Comparison of ENCODE assay signal across 8 mouse cellular contexts in genomic region chr4:133633332-133634042, GRCm38 (mm10). TPM values are rescaled to one million over a fixed set of nuclear protein-coding genes. Genes with fewer than 3 reads are reported as not detected.
A peak's percentile ranks its signal among the peaks of the same experiment; 100 is the strongest.
DNase-seq lines count a peak whose midpoint lies in the region; ATAC-seq and TF ChIP-seq lines count a peak whose summit lies in the region.

No protein-coding gene starts in this region.

- DNase-seq in CD4-positive, CD25-positive, alpha-beta regulatory T cell, adult 2 months (ENCODE audit: low read depth, low spot score) = peak; percentile 94
- DNase-seq in c-Kit-negative CD71-positive TER-119-positive erythroid progenitor cells, embryonic 14.5 days (ENCODE audit: low read depth, low spot score) = peak; percentile 53
- DNase-seq in forebrain, embryonic 10.5 days (ENCODE audit: extremely low spot score, low spot score) = peak; percentile 80
- peak; percentile 86 to 92 for DNase-seq in kidney, postnatal 25 days
- peak; percentile 92 for DNase-seq in stomach, postnatal 0 days (ENCODE audit: low spot score)

- no peaks in the 10 kb centered on the region for H3K27me3 ChIP-seq in forebrain, embryonic 10.5 days (ENCODE audit: poor library complexity, severe bottlenecking)
- H3K27me3 ChIP-seq in heart, embryonic 15.5 days = no peaks in the 10 kb centered on the region
- no peaks in the 10 kb centered on the region for H3K27me3 ChIP-seq in liver, embryonic 15.5 days
- no peaks in the 10 kb centered on the region for H3K27me3 ChIP-seq in neural tube, embryonic 12.5 days (replicated peaks)
- H3K27me3 ChIP-seq in stomach, postnatal 0 days (ENCODE audit: control insufficient read depth, insufficient read depth, low read length) = no peaks in the 10 kb centered on the region

- peak overlapping the region; percentile 95 for H3K9ac ChIP-seq in heart, embryonic 15.5 days
- H3K9ac ChIP-seq in liver, embryonic 15.5 days = peak overlapping the region; percentile 85
- peak overlapping the region; percentile 88 for H3K9ac ChIP-seq in neural tube, embryonic 12.5 days
- H3K9ac ChIP-seq in stomach, postnatal 0 days (ENCODE audit: low read length) = peak overlapping the region; percentile 91

- H3K4me1 ChIP-seq in forebrain, embryonic 10.5 days = peaks cover 33% of the 10 kb centered on the region
- H3K4me1 ChIP-seq in heart, embryonic 15.5 days (replicated peaks) = peaks cover 30% of the 10 kb centered on the region
- peaks cover 31% of the 10 kb centered on the region for H3K4me1 ChIP-seq in liver, embryonic 15.5 days (replicated peaks)
- peaks cover 18% of the 10 kb centered on the region for H3K4me1 ChIP-seq in neural tube, embryonic 12.5 days
- 0 out of 2 replicates have a peak, but pooled peaks cover 3% of the 10 kb centered on the region for H3K4me1 ChIP-seq in stomach, postnatal 0 days (replicated peaks; ENCODE audit: control insufficient read depth, insufficient read depth)

- peak overlapping the region; percentile 88 for H3K27ac ChIP-seq in forebrain, embryonic 10.5 days
- H3K27ac ChIP-seq in heart, embryonic 15.5 days = peak overlapping the region; percentile 82
- peak overlapping the region; percentile 76 for H3K27ac ChIP-seq in liver, embryonic 15.5 days (replicated peaks)
- no peak overlapping the region for H3K27ac ChIP-seq in neural tube, embryonic 12.5 days
- peak overlapping the region; percentile 82 for H3K27ac ChIP-seq in stomach, postnatal 0 days (replicated peaks)

- peak; percentile 79 for TF ChIP-seq CTCF in stomach, postnatal 0 days (IDR thresholded peaks at IDR 0.05; ENCODE audit: low read depth)

- H3K4me2 ChIP-seq in heart, embryonic 15.5 days = peak overlapping the region; percentile 85
- H3K4me2 ChIP-seq in liver, embryonic 15.5 days = peak overlapping the region; percentile 94
- H3K4me2 ChIP-seq in neural tube, embryonic 12.5 days (replicated peaks) = peak overlapping the region; percentile 89
- peak overlapping the region; percentile 94 for H3K4me2 ChIP-seq in stomach, postnatal 0 days (replicated peaks; ENCODE audit: low read depth)

- no peaks in the 10 kb centered on the region for H3K9me3 ChIP-seq in forebrain, embryonic 10.5 days
- H3K9me3 ChIP-seq in heart, embryonic 15.5 days (replicated peaks) = no peaks in the 10 kb centered on the region
- no peaks in the 10 kb centered on the region for H3K9me3 ChIP-seq in liver, embryonic 15.5 days (replicated peaks)
- no peaks in the 10 kb centered on the region for H3K9me3 ChIP-seq in neural tube, embryonic 12.5 days
- H3K9me3 ChIP-seq in stomach, postnatal 0 days (ENCODE audit: control insufficient read depth, low read length) = no peaks in the 10 kb centered on the region

- 7% methylated on average over 47 of the region's 47 CpGs for WGBS in forebrain, embryonic 10.5 days
- 9% methylated on average over 34 of the region's 47 CpGs for WGBS in heart, embryonic 15.5 days
- WGBS in liver, embryonic 15.5 days (ENCODE audit: insufficient replicate concordance) = 12% methylated on average over 27 of the region's 47 CpGs
- 8% methylated on average over 42 of the region's 47 CpGs for WGBS in neural tube, embryonic 12.5 days
- whole genome bisulfite sequencing in stomach, postnatal 0 days = 15% methylated on average over 22 of the region's 47 CpGs

- peak overlapping the region; percentile 73 for H3K4me3 ChIP-seq in forebrain, embryonic 10.5 days
- H3K4me3 ChIP-seq in heart, embryonic 15.5 days = peak overlapping the region; percentile 81
- H3K4me3 ChIP-seq in liver, embryonic 15.5 days (replicated peaks) = peak overlapping the region; percentile 73
- H3K4me3 ChIP-seq in neural tube, embryonic 12.5 days = peak overlapping the region; percentile 76
- H3K4me3 ChIP-seq in stomach, postnatal 0 days (ENCODE audit: low read depth, low read length) = peak overlapping the region; percentile 70

- no peak for TF ChIP-seq EP300 in stomach, postnatal 0 days (optimal IDR thresholded peaks at IDR 0.05)

- ATAC-seq in heart, embryonic 15.5 days (replicated peaks; ENCODE audit: insufficient number of reproducible peaks, insufficient read depth, low FRiP score, low read depth) = peak; percentile 86
- ATAC-seq in liver, embryonic 15.5 days (ENCODE audit: insufficient read depth) = peak; percentile 82
- peak; percentile 74 for ATAC-seq in neural tube, embryonic 12.5 days (ENCODE audit: low FRiP score, low read depth)
- ATAC-seq in stomach, postnatal 0 days (ENCODE audit: low FRiP score, low TSS enrichment) = peak; percentile 88

- H3K36me3 ChIP-seq in forebrain, embryonic 10.5 days (replicated peaks) = peaks cover 9% of the 10 kb centered on the region; the same call in 1 of the 2 replicates
- H3K36me3 ChIP-seq in heart, embryonic 15.5 days = no peaks in the 10 kb centered on the region
- no peaks in the 10 kb centered on the region for H3K36me3 ChIP-seq in liver, embryonic 15.5 days (replicated peaks)
- H3K36me3 ChIP-seq in neural tube, embryonic 12.5 days = no peaks in the 10 kb centered on the region
- H3K36me3 ChIP-seq in stomach, postnatal 0 days (ENCODE audit: control insufficient read depth, insufficient read depth, low read length) = no peaks in the 10 kb centered on the region

RNA-seq across cellular contexts. Expression of gene Zdhhc18, which starts 16.5 kb away (rescaled TPM):
- 2.4 and 2.8 TPM in 2 replicates for polyA plus RNA-seq in forebrain, embryonic 10.5 days (2016; fragmentation: Nextera tagmentation; extraction: Ambion mirVana)
- 4.6 and 9.4 TPM in 2 replicates for polyA plus RNA-seq in heart, embryonic 15.5 days (2015; fragmentation: Nextera tagmentation; extraction: Ambion mirVana)
- 1.2 and 1.9 TPM in 2 replicates for polyA plus RNA-seq in liver, embryonic 15.5 days (2015; fragmentation: Nextera tagmentation; extraction: Ambion mirVana)
- 9.9 and 11.5 TPM in 2 replicates for polyA plus RNA-seq in neural tube, embryonic 12.5 days (2016; fragmentation: Nextera tagmentation; extraction: Ambion mirVana)
- 1.6 and 3.6 TPM in 2 replicates for polyA plus RNA-seq in stomach, postnatal 0 days (2015; fragmentation: Nextera tagmentation; extraction: Ambion mirVana)

RNA-seq across cellular contexts. Expression of gene Sfn, which starts 31.5 kb away (rescaled TPM):
- polyA plus RNA-seq in forebrain, embryonic 10.5 days (2016; fragmentation: Nextera tagmentation; extraction: Ambion mirVana) = 9.0 and 9.5 TPM in 2 replicates
- polyA plus RNA-seq in heart, embryonic 15.5 days (2015; fragmentation: Nextera tagmentation; extraction: Ambion mirVana) = 3.0 and 25.1 TPM in 2 replicates
- 0.47 and 0.69 TPM in 2 replicates for polyA plus RNA-seq in liver, embryonic 15.5 days (2015; fragmentation: Nextera tagmentation; extraction: Ambion mirVana)
- 8.3 and 9.5 TPM in 2 replicates for polyA plus RNA-seq in neural tube, embryonic 12.5 days (2016; fragmentation: Nextera tagmentation; extraction: Ambion mirVana)
- 355 and 371 TPM in 2 replicates for polyA plus RNA-seq in stomach, postnatal 0 days (2015; fragmentation: Nextera tagmentation; extraction: Ambion mirVana)

RNA-seq across cellular contexts. Expression of gene Pigv, which starts 39.0 kb away (rescaled TPM):
- polyA plus RNA-seq in forebrain, embryonic 10.5 days (2016; fragmentation: Nextera tagmentation; extraction: Ambion mirVana) = 16.3 and 17.3 TPM in 2 replicates
- polyA plus RNA-seq in heart, embryonic 15.5 days (2015; fragmentation: Nextera tagmentation; extraction: Ambion mirVana) = 11.8 and 14.6 TPM in 2 replicates
- 5.5 and 6.3 TPM in 2 replicates for polyA plus RNA-seq in liver, embryonic 15.5 days (2015; fragmentation: Nextera tagmentation; extraction: Ambion mirVana)
- polyA plus RNA-seq in neural tube, embryonic 12.5 days (2016; fragmentation: Nextera tagmentation; extraction: Ambion mirVana) = 16.4 and 16.9 TPM in 2 replicates
- polyA plus RNA-seq in stomach, postnatal 0 days (2015; fragmentation: Nextera tagmentation; extraction: Ambion mirVana) = 11.5 and 13.0 TPM in 2 replicates

RNA-seq across cellular contexts. Expression of gene Gpn2, which starts 49.3 kb away (rescaled TPM):
- polyA plus RNA-seq in forebrain, embryonic 10.5 days (2016; fragmentation: Nextera tagmentation; extraction: Ambion mirVana) = 27.2 and 30.3 TPM in 2 replicates
- polyA plus RNA-seq in heart, embryonic 15.5 days (2015; fragmentation: Nextera tagmentation; extraction: Ambion mirVana) = 10.4 and 11.8 TPM in 2 replicates
- 8.6 and 10.8 TPM in 2 replicates for polyA plus RNA-seq in liver, embryonic 15.5 days (2015; fragmentation: Nextera tagmentation; extraction: Ambion mirVana)
- 22.7 and 24.7 TPM in 2 replicates for polyA plus RNA-seq in neural tube, embryonic 12.5 days (2016; fragmentation: Nextera tagmentation; extraction: Ambion mirVana)
- polyA plus RNA-seq in stomach, postnatal 0 days (2015; fragmentation: Nextera tagmentation; extraction: Ambion mirVana) = 13.9 and 14.8 TPM in 2 replicates

RNA-seq across cellular contexts. Expression of gene Gpatch3, which starts 58.9 kb away (rescaled TPM):
- 10.0 and 10.4 TPM in 2 replicates for polyA plus RNA-seq in forebrain, embryonic 10.5 days (2016; fragmentation: Nextera tagmentation; extraction: Ambion mirVana)
- polyA plus RNA-seq in heart, embryonic 15.5 days (2015; fragmentation: Nextera tagmentation; extraction: Ambion mirVana) = 3.8 and 4.8 TPM in 2 replicates
- 3.8 and 4.9 TPM in 2 replicates for polyA plus RNA-seq in liver, embryonic 15.5 days (2015; fragmentation: Nextera tagmentation; extraction: Ambion mirVana)
- 11.7 and 13.7 TPM in 2 replicates for polyA plus RNA-seq in neural tube, embryonic 12.5 days (2016; fragmentation: Nextera tagmentation; extraction: Ambion mirVana)
- 3.6 and 3.8 TPM in 2 replicates for polyA plus RNA-seq in stomach, postnatal 0 days (2015; fragmentation: Nextera tagmentation; extraction: Ambion mirVana)

Comparison
In these comparisons a context has a peak if more than half of its experiments do, and no peak if none do; other contexts are left out.
1. RNA of gene Sfn, which starts 31.5 kb away (polyA plus RNA-seq): 355 to 371 TPM in stomach, postnatal 0 days; 8.3 to 9.5 TPM in neural tube, embryonic 12.5 days, 9.0 to 9.5 TPM in forebrain, embryonic 10.5 days, 3.0 to 25.1 TPM in heart, embryonic 15.5 days and 0.47 to 0.69 TPM in liver, embryonic 15.5 days; every median in the first group is over 10 times any median in the second.
2. Peak in every context shown above with its lines, with median percentiles within 50 percentile points of each other: DNase-seq, H3K4me3 ChIP-seq, ATAC-seq, H3K4me2 ChIP-seq and H3K9ac ChIP-seq.